Mouse (Mus musculus): ENCODE data around the gene Fam49a. TPM values are rescaled to one million over a fixed set of nuclear protein-coding genes. Genes with fewer than 3 reads are reported as not detected.

Fam49a gene
- polyA plus RNA-seq, 1 experiment = 11.3 TPM

GRCm38 (mm10) chr12:12283702-12284288 is 21.9 kb downstream of the Fam49a start:
- DNase-seq (ENCODE audit: low read depth in 1 of 2, low spot score in 2 of 2) = no peak
- Histone ChIP-seq H3K27me3 (ENCODE audit: control insufficient read depth, insufficient read depth, low read length) (no peaks in the 10 kb centered on the region), H3K4me1 (ENCODE audit: control insufficient read depth, insufficient read depth, insufficient read length) (peaks cover 11% of the 10 kb centered on the region; the same call in 1 of the 2 replicates), H3K4me3 (ENCODE audit: extremely low read depth, insufficient read depth, insufficient read length) (no peak overlapping the region), H3K36me3 (ENCODE audit: control insufficient read depth, insufficient read depth, low read length) (peaks cover 2% of the 10 kb centered on the region; the same call in 1 of the 2 replicates), H3K27ac (ENCODE audit: insufficient read depth, low read length) (no peak overlapping the region)
- 91% methylated on average over 10 of the region's 10 CpGs for WGBS
- TF ChIP-seq CTCF (IDR thresholded peaks at IDR 0.05; ENCODE audit: extremely low read depth, insufficient read depth, insufficient read length, insufficient replicate concordance) (no peak), POLR2A (IDR thresholded peaks at IDR 0.05; ENCODE audit: low read depth, low read length) (no peak)

GRCm38 (mm10) chr12:12284521-12284920 is 22.6 kb downstream of the Fam49a start:
- no peak for TF ChIP-seq POLR2A (IDR thresholded peaks at IDR 0.05; ENCODE audit: low read depth, low read length)
- TF ChIP-seq CTCF (IDR thresholded peaks at IDR 0.05; ENCODE audit: extremely low read depth, insufficient read depth, insufficient read length, insufficient replicate concordance) = no peak
- 87% methylated on average over 6 of the region's 6 CpGs for WGBS
- Histone ChIP-seq H3K27ac (ENCODE audit: insufficient read depth, low read length) (no peak overlapping the region), H3K4me1 (ENCODE audit: control insufficient read depth, insufficient read depth, insufficient read length) (peaks cover 13% of the 10 kb centered on the region), H3K4me3 (ENCODE audit: extremely low read depth, insufficient read depth, insufficient read length) (no peak overlapping the region), H3K36me3 (ENCODE audit: control insufficient read depth, insufficient read depth, low read length) (peaks cover 2% of the 10 kb centered on the region; the same call in 1 of the 2 replicates), H3K27me3 (ENCODE audit: control insufficient read depth, insufficient read depth, low read length) (no peaks in the 10 kb centered on the region)
- DNase-seq (ENCODE audit: low read depth in 1 of 2, low spot score in 2 of 2) = no peak

- Histone ChIP-seq H3K27ac (ENCODE audit: insufficient read depth, low read length) (peak overlapping the region; percentile 28), H3K4me1 (ENCODE audit: control insufficient read depth, insufficient read depth, insufficient read length) (peaks cover 20% of the 10 kb centered on the region), H3K27me3 (ENCODE audit: control insufficient read depth, insufficient read depth, low read length) (no peaks in the 10 kb centered on the region), H3K4me3 (ENCODE audit: extremely low read depth, insufficient read depth, insufficient read length) (peak overlapping the region; percentile 54), H3K36me3 (ENCODE audit: control insufficient read depth, insufficient read depth, low read length) (no peaks in the 10 kb centered on the region)
- WGBS = 18% methylated on average over 9 of the region's 9 CpGs
- DNase-seq (ENCODE audit: low read depth in 1 of 2, low spot score in 2 of 2) = no peak
- TF ChIP-seq POLR2A (IDR thresholded peaks at IDR 0.05; ENCODE audit: low read depth, low read length) (no peak), CTCF (IDR thresholded peaks at IDR 0.05; ENCODE audit: extremely low read depth, insufficient read depth, insufficient read length, insufficient replicate concordance) (no peak)
Measured at GRCm38 (mm10) chr12:12287131-12287786, 25.3 kb downstream of the Fam49a start.

GRCm38 (mm10) chr12:12287787-12288132 is 25.8 kb downstream of the Fam49a start:
- TF ChIP-seq POLR2A (IDR thresholded peaks at IDR 0.05; ENCODE audit: low read depth, low read length) = no peak
- TF ChIP-seq CTCF (IDR thresholded peaks at IDR 0.05; ENCODE audit: extremely low read depth, insufficient read depth, insufficient read length, insufficient replicate concordance) = no peak
- H3K36me3 ChIP-seq (ENCODE audit: control insufficient read depth, insufficient read depth, low read length) = no peaks in the 10 kb centered on the region
- DNase-seq (ENCODE audit: low read depth in 1 of 2, low spot score in 2 of 2) = no peak
- H3K27me3 ChIP-seq (ENCODE audit: control insufficient read depth, insufficient read depth, low read length) = no peaks in the 10 kb centered on the region
- H3K4me3 ChIP-seq (ENCODE audit: extremely low read depth, insufficient read depth, insufficient read length) = peak overlapping the region; percentile 54; the same call in 1 of the 2 replicates
- 8% methylated on average over 6 of the region's 6 CpGs for WGBS
- peaks cover 20% of the 10 kb centered on the region for H3K4me1 ChIP-seq (ENCODE audit: control insufficient read depth, insufficient read depth, insufficient read length)
- H3K27ac ChIP-seq (ENCODE audit: insufficient read depth, low read length) = peak overlapping the region; percentile 28; the same call in 1 of the 2 replicates

GRCm38 (mm10) chr12:12288586-12288985 is 26.6 kb downstream of the Fam49a start:
- no peaks in the 10 kb centered on the region for H3K36me3 ChIP-seq (ENCODE audit: control insufficient read depth, insufficient read depth, low read length)
- 85% methylated on average over 1 of the region's 1 CpGs for WGBS
- H3K27me3 ChIP-seq (ENCODE audit: control insufficient read depth, insufficient read depth, low read length) = no peaks in the 10 kb centered on the region
- DNase-seq (ENCODE audit: low read depth in 1 of 2, low spot score in 2 of 2) = no peak
- no peak overlapping the region for H3K4me3 ChIP-seq (ENCODE audit: extremely low read depth, insufficient read depth, insufficient read length)
- no peak overlapping the region for H3K27ac ChIP-seq (ENCODE audit: insufficient read depth, low read length)
- no peak for TF ChIP-seq POLR2A (IDR thresholded peaks at IDR 0.05; ENCODE audit: low read depth, low read length)
- TF ChIP-seq CTCF (IDR thresholded peaks at IDR 0.05; ENCODE audit: extremely low read depth, insufficient read depth, insufficient read length, insufficient replicate concordance) = no peak
- peaks cover 20% of the 10 kb centered on the region for H3K4me1 ChIP-seq (ENCODE audit: control insufficient read depth, insufficient read depth, insufficient read length)

GRCm38 (mm10) chr12:12289636-12290035 is 27.7 kb downstream of the Fam49a start:
- WGBS = 19% methylated on average over 3 of the region's 3 CpGs
- H3K4me3 ChIP-seq (ENCODE audit: extremely low read depth, insufficient read depth, insufficient read length) = no peak overlapping the region
- peaks cover 20% of the 10 kb centered on the region for H3K4me1 ChIP-seq (ENCODE audit: control insufficient read depth, insufficient read depth, insufficient read length)
- H3K27ac ChIP-seq (ENCODE audit: insufficient read depth, low read length) = 0 out of 2 replicates have a peak overlapping the region, but pooled peaks have one; percentile 60
- no peaks in the 10 kb centered on the region for H3K27me3 ChIP-seq (ENCODE audit: control insufficient read depth, insufficient read depth, low read length)
- DNase-seq (ENCODE audit: low read depth in 1 of 2, low spot score in 2 of 2) = no peak
- no peaks in the 10 kb centered on the region for H3K36me3 ChIP-seq (ENCODE audit: control insufficient read depth, insufficient read depth, low read length)
- TF ChIP-seq POLR2A (IDR thresholded peaks at IDR 0.05; ENCODE audit: low read depth, low read length) (no peak), CTCF (IDR thresholded peaks at IDR 0.05; ENCODE audit: extremely low read depth, insufficient read depth, insufficient read length, insufficient replicate concordance) (no peak)
